Mouse (Mus musculus): ENCODE data around the gene Uvssa.
"Not testable (repeated sequence)": the region's sequence is repeated elsewhere in the genome, so short reads cannot be mapped to it uniquely, and the experiment has no call there.

Uvssa gene

GRCm38 (mm10) chr5:33378302-33378854, at the start of gene Uvssa:
TSS of gene Uvssa (plus strand) at chr5:33378549.
- DNase-seq, result peak; percentile 98

GRCm38 (mm10) chr5:33334381-33335272, 43.7 kb upstream of the Uvssa start:
- no peak for DNase-seq

- DNase-seq, result peak; percentile 95
Measured at GRCm38 (mm10) chr5:33335273-33335976, 42.9 kb upstream of the Uvssa start, which contains the start of gene Maea. TSS of gene Maea (plus strand) at chr5:33335509.

GRCm38 (mm10) chr5:33335977-33336360, 42.4 kb upstream of the Uvssa start:
- peak; percentile 24 for DNase-seq

GRCm38 (mm10) chr5:33337206-33337605, 41.1 kb upstream of the Uvssa start:
- no peak for DNase-seq

GRCm38 (mm10) chr5:33341165-33341564, 37.2 kb upstream of the Uvssa start:
- no peak for DNase-seq

GRCm38 (mm10) chr5:33342248-33342647, 36.1 kb upstream of the Uvssa start:
- DNase-seq, result not testable (repeated sequence)

GRCm38 (mm10) chr5:33342821-33343220, 35.5 kb upstream of the Uvssa start:
- DNase-seq, result no peak

- DNase-seq, result no peak
Measured at GRCm38 (mm10) chr5:33343571-33343970, 34.8 kb upstream of the Uvssa start.

- no peak for DNase-seq
Measured at GRCm38 (mm10) chr5:33344070-33344469, 34.3 kb upstream of the Uvssa start.

GRCm38 (mm10) chr5:33347620-33348019, 30.7 kb upstream of the Uvssa start:
- no peak for DNase-seq

GRCm38 (mm10) chr5:33349205-33349604, 29.1 kb upstream of the Uvssa start:
- DNase-seq, result no peak

- no peak for DNase-seq
Measured at GRCm38 (mm10) chr5:33349706-33350105, 28.6 kb upstream of the Uvssa start.

- DNase-seq, result no peak
Measured at GRCm38 (mm10) chr5:33351556-33352272, 26.6 kb upstream of the Uvssa start.

- no peak for DNase-seq
Measured at GRCm38 (mm10) chr5:33352273-33352645, 26.1 kb upstream of the Uvssa start.

GRCm38 (mm10) chr5:33353011-33353410, 25.3 kb upstream of the Uvssa start:
- DNase-seq, result no peak

- no peak for DNase-seq
Measured at GRCm38 (mm10) chr5:33357494-33357893, 20.9 kb upstream of the Uvssa start.

GRCm38 (mm10) chr5:33358467-33358866, 19.9 kb upstream of the Uvssa start:
- no peak for DNase-seq

GRCm38 (mm10) chr5:33363263-33363662, 15.1 kb upstream of the Uvssa start:
- no peak for DNase-seq

GRCm38 (mm10) chr5:33368651-33369050, 9.7 kb upstream of the Uvssa start:
- no peak for DNase-seq

- no peak for DNase-seq
Measured at GRCm38 (mm10) chr5:33371137-33371536, 7.2 kb upstream of the Uvssa start.

GRCm38 (mm10) chr5:33371668-33372067, 6.7 kb upstream of the Uvssa start:
- DNase-seq, result no peak
